Mouse (Mus musculus) lung, postnatal 25 days (tissue): ENCODE results near the gene Chsy1.
A peak's percentile ranks its signal among the peaks of the same experiment; 100 is the strongest.

Source experiments
- DNase-seq: peaks from one replicate; pipeline ENCODE4 v3.0.0; 2022; ENCODE audit warnings: low spot score

Gene Chsy1

GRCm38 (mm10) chr7:66109855-66110635 lies 730 bp downstream of the Chsy1 start:
- DNase-seq = no peak

GRCm38 (mm10) chr7:66110636-66111112 lies 1.4 kb downstream of the Chsy1 start:
- no peak for DNase-seq

- no peak for DNase-seq
Measured at GRCm38 (mm10) chr7:66111211-66111610, 1.9 kb downstream of the Chsy1 start.

GRCm38 (mm10) chr7:66113561-66113960 lies 4.2 kb downstream of the Chsy1 start:
- no peak for DNase-seq

GRCm38 (mm10) chr7:66115821-66116343 lies 6.6 kb downstream of the Chsy1 start:
- DNase-seq = no peak

- peak; percentile 78 for DNase-seq
Measured at GRCm38 (mm10) chr7:66116906-66117482, 7.7 kb downstream of the Chsy1 start.

- DNase-seq = no peak
Measured at GRCm38 (mm10) chr7:66118046-66118445, 8.7 kb downstream of the Chsy1 start.

- DNase-seq = no peak
Measured at GRCm38 (mm10) chr7:66118796-66119195, 9.5 kb downstream of the Chsy1 start.

- DNase-seq = no peak
Measured at GRCm38 (mm10) chr7:66120139-66120538, 10.8 kb downstream of the Chsy1 start.

GRCm38 (mm10) chr7:66120702-66121396 lies 11.5 kb downstream of the Chsy1 start:
- DNase-seq = no peak

GRCm38 (mm10) chr7:66124551-66124968 lies 15.2 kb downstream of the Chsy1 start:
- DNase-seq = no peak

- DNase-seq = no peak
Measured at GRCm38 (mm10) chr7:66125368-66125767, 16.1 kb downstream of the Chsy1 start.

- DNase-seq = no peak
Measured at GRCm38 (mm10) chr7:66127951-66128645, 18.8 kb downstream of the Chsy1 start.

GRCm38 (mm10) chr7:66128857-66129256 lies 19.5 kb downstream of the Chsy1 start:
- no peak for DNase-seq

- no peak for DNase-seq
Measured at GRCm38 (mm10) chr7:66130296-66130695, 21.0 kb downstream of the Chsy1 start.

GRCm38 (mm10) chr7:66131776-66132421 lies 22.6 kb downstream of the Chsy1 start:
- DNase-seq = peak; percentile 84

- DNase-seq = no peak
Measured at GRCm38 (mm10) chr7:66134154-66134553, 24.8 kb downstream of the Chsy1 start.

- no peak for DNase-seq
Measured at GRCm38 (mm10) chr7:66135644-66136043, 26.3 kb downstream of the Chsy1 start.

- no peak for DNase-seq
Measured at GRCm38 (mm10) chr7:66136187-66136586, 26.9 kb downstream of the Chsy1 start.

- DNase-seq = no peak
Measured at GRCm38 (mm10) chr7:66137309-66137708, 28.0 kb downstream of the Chsy1 start.

GRCm38 (mm10) chr7:66138301-66138700 lies 29.0 kb downstream of the Chsy1 start:
- no peak for DNase-seq

GRCm38 (mm10) chr7:66138878-66139277 lies 29.6 kb downstream of the Chsy1 start:
- no peak for DNase-seq
